Mouse (Mus musculus): ENCODE data around the gene Gm3776.
"Not testable (repeated sequence)": the region's sequence is repeated elsewhere in the genome, so short reads cannot be mapped to it uniquely, and the experiment has no call there.

DNA sequence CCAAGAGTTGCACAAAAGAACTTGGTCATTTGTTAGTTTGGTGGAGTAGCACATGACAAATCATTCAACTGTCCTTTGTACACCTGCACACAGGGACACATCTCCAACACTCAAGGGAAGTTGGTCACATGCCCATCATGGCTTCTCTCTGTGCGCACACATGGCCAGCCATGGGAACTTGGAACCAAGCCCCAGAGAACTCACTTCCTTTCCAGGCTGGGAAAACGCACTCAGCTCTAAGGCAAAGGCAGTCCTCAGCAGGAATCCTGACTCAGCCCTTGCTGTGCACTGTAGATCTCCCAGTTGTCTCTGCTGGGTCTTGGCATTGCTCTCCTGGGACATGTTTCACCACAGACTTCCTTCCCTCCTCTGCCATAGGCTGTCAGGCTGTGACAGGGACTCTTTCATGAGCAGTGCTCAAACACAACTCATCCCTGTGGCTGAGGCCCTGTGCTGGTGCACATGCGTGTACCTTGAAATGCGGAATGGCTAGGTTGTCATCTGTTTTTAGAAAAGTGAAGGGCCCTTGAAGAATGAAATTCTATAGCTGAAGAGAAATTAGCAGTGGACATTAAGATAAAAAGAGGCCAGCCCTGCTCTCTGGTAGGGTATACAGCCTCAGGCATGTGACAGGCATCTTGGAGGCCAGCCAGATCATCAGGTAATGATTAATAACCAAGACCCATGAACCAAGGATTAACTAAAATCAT, 25.2 kb downstream of the Gm3776 start:
- TF ChIP-seq CTCF (conservative IDR thresholded peaks at IDR 0.05 in 1 of 2, IDR thresholded peaks at IDR 0.05 in 1 of 2; ENCODE audit: low read depth in 2 of 2, low read length in 2 of 2); MAFK (IDR thresholded peaks at IDR 0.05; ENCODE audit: insufficient replicate concordance, low read length); POLR2A (IDR thresholded peaks at IDR 0.05; ENCODE audit: low read depth, low read length); EP300 (IDR thresholded peaks at IDR 0.05; ENCODE audit: low read length); ZNF384 (IDR thresholded peaks at IDR 0.05; ENCODE audit: low read depth, low read length): not testable (repeated sequence)
